Mouse (Mus musculus) bone marrow, adult 2 months (tissue): ENCODE results near the gene Olfr467.

ENCODE experiments used
- CTCF ChIP-seq: fragments of 200-500 bp; IDR thresholded peaks from 2 replicates; pipeline ENCODE4 v1.5.1; 2011; ENCODE audit warnings: low read length, control low read depth; ENCODE audit not compliant: control insufficient read depth, insufficient read depth
- POLR2A ChIP-seq: fragments of 200-500 bp; IDR thresholded peaks from 2 replicates; pipeline ENCODE4 v1.6.1; 2011; ENCODE audit warnings: low read depth, mild to moderate bottlenecking, control low read depth, low read length, borderline replicate concordance; ENCODE audit not compliant: control insufficient read depth

GRCm38 (mm10) chr7:107778216-107778615, 33.8 kb upstream of the Olfr467 start:
- TF ChIP-seq CTCF (no peak), POLR2A (no peak)
